In genomic region chr8:90000899-90001640, GRCm38 (mm10) we compare ENCODE assay signal across 8 mouse cellular contexts.
DNase-seq lines count a peak whose midpoint lies in the region; ATAC-seq and TF ChIP-seq lines count a peak whose summit lies in the region.

No protein-coding gene starts in this region.

- no peak overlapping the region for H3K9ac ChIP-seq in hindbrain, embryonic 13.5 days
- no peak overlapping the region for H3K9ac ChIP-seq in limb, embryonic 14.5 days (ENCODE audit: low read depth, low read length, severe bottlenecking)
- H3K9ac ChIP-seq in neural tube, embryonic 13.5 days, result no peak overlapping the region

- WGBS in hindbrain, embryonic 10.5 days, result 47% methylated on average over 15 of the region's 15 CpGs
- WGBS in hindbrain, embryonic 13.5 days, result 34% methylated on average over 15 of the region's 15 CpGs
- WGBS in limb, embryonic 14.5 days, result 41% methylated on average over 15 of the region's 15 CpGs
- WGBS in neural tube, embryonic 13.5 days, result 36% methylated on average over 15 of the region's 15 CpGs

- DNase-seq in hindbrain, embryonic 10.5 days (ENCODE audit: low spot score), result peak; percentile 84
- DNase-seq in c-Kit-positive CD71-positive TER-119-negative erythroid progenitor cells, embryonic 14.5 days (ENCODE audit: low read depth), result peak; percentile 27
- DNase-seq in forelimb bud, embryonic 11.5 days (ENCODE audit: low read depth, low spot score), result peak; percentile 94
- DNase-seq in induced T-regulatory cell, adult 2 months (ENCODE audit: low read depth), result peak; percentile 39
- DNase-seq in limb, embryonic 14.5 days (ENCODE audit: low spot score), result peak; percentile 88
- peak; percentile 46 for DNase-seq in testis, postnatal 14 days (ENCODE audit: low spot score)

- no peaks in the 10 kb centered on the region for H3K9me3 ChIP-seq in hindbrain, embryonic 10.5 days
- H3K9me3 ChIP-seq in hindbrain, embryonic 13.5 days, result no peaks in the 10 kb centered on the region
- no peaks in the 10 kb centered on the region for H3K9me3 ChIP-seq in limb, embryonic 14.5 days (ENCODE audit: control insufficient read depth, low read length)
- no peaks in the 10 kb centered on the region for H3K9me3 ChIP-seq in neural tube, embryonic 13.5 days

- ATAC-seq in hindbrain, embryonic 13.5 days (ENCODE audit: low FRiP score), result no peak
- ATAC-seq in limb, embryonic 14.5 days (ENCODE audit: low FRiP score, low read depth), result no peak
- no peak; the same call in 1 of the 2 replicates for ATAC-seq in neural tube, embryonic 13.5 days (ENCODE audit: low read depth)

- no peak overlapping the region for H3K4me3 ChIP-seq in hindbrain, embryonic 10.5 days
- no peak overlapping the region for H3K4me3 ChIP-seq in hindbrain, embryonic 13.5 days
- H3K4me3 ChIP-seq in limb, embryonic 14.5 days (replicated peaks; ENCODE audit: low read length), result no peak overlapping the region
- no peak overlapping the region for H3K4me3 ChIP-seq in neural tube, embryonic 13.5 days

- H3K27me3 ChIP-seq in hindbrain, embryonic 10.5 days (ENCODE audit: insufficient read depth, poor library complexity, severe bottlenecking), result no peaks in the 10 kb centered on the region
- no peaks in the 10 kb centered on the region for H3K27me3 ChIP-seq in hindbrain, embryonic 13.5 days
- H3K27me3 ChIP-seq in limb, embryonic 14.5 days (ENCODE audit: control insufficient read depth, insufficient read depth, low read length), result peaks cover 6% of the 10 kb centered on the region; the same call in 1 of the 2 replicates
- no peaks in the 10 kb centered on the region; the same call in 1 of the 2 replicates for H3K27me3 ChIP-seq in neural tube, embryonic 13.5 days

- TF ChIP-seq POLR2A in limb, embryonic 14.5 days (IDR thresholded peaks at IDR 0.05; ENCODE audit: borderline replicate concordance, extremely low read depth, insufficient read depth, insufficient read length), result no peak

- peaks cover 9% of the 10 kb centered on the region; the same call in 1 of the 2 replicates for H3K4me1 ChIP-seq in hindbrain, embryonic 10.5 days (replicated peaks)
- H3K4me1 ChIP-seq in hindbrain, embryonic 13.5 days (replicated peaks), result 0 out of 2 replicates have a peak, but pooled peaks cover 3% of the 10 kb centered on the region
- H3K4me1 ChIP-seq in limb, embryonic 14.5 days (ENCODE audit: control insufficient read depth, insufficient read depth, low read length), result no peaks in the 10 kb centered on the region
- peaks cover 8% of the 10 kb centered on the region; the same call in 1 of the 2 replicates for H3K4me1 ChIP-seq in neural tube, embryonic 13.5 days (replicated peaks)

- no peak overlapping the region for H3K4me2 ChIP-seq in hindbrain, embryonic 13.5 days
- no peak overlapping the region for H3K4me2 ChIP-seq in limb, embryonic 14.5 days (replicated peaks; ENCODE audit: low read depth, low read length, severe bottlenecking)
- H3K4me2 ChIP-seq in neural tube, embryonic 13.5 days, result no peak overlapping the region

- H3K27ac ChIP-seq in hindbrain, embryonic 10.5 days, result peak overlapping the region; percentile 77
- H3K27ac ChIP-seq in hindbrain, embryonic 13.5 days, result no peak overlapping the region
- no peak overlapping the region for H3K27ac ChIP-seq in limb, embryonic 14.5 days (replicated peaks; ENCODE audit: low read depth, low read length)
- peak overlapping the region; percentile 64; the same call in 1 of the 2 replicates for H3K27ac ChIP-seq in neural tube, embryonic 13.5 days (replicated peaks)

- no peaks in the 10 kb centered on the region for H3K36me3 ChIP-seq in hindbrain, embryonic 10.5 days
- H3K36me3 ChIP-seq in hindbrain, embryonic 13.5 days, result no peaks in the 10 kb centered on the region
- H3K36me3 ChIP-seq in limb, embryonic 14.5 days (ENCODE audit: control insufficient read depth, insufficient read depth, low read length), result no peaks in the 10 kb centered on the region
- H3K36me3 ChIP-seq in neural tube, embryonic 13.5 days, result no peaks in the 10 kb centered on the region

Comparison
In these comparisons a context has a peak if more than half of its experiments do, and no peak if none do; other contexts are left out.
1. H3K27ac ChIP-seq: peak in hindbrain, embryonic 10.5 days (single experiment) and neural tube, embryonic 13.5 days (single experiment); none in hindbrain, embryonic 13.5 days (single experiment) and limb, embryonic 14.5 days (single experiment).
2. DNase-seq: peak in every context shown above with its lines; median percentile 94 in forelimb bud, embryonic 11.5 days; 88 in limb, embryonic 14.5 days; 84 in hindbrain, embryonic 10.5 days; 46 in testis, postnatal 14 days; 39 in induced T-regulatory cell, adult 2 months; 27 in c-Kit-positive CD71-positive TER-119-negative erythroid progenitor cells, embryonic 14.5 days.